Mouse (Mus musculus): ENCODE data around the gene Trim46. TPM values are rescaled to one million over a fixed set of nuclear protein-coding genes. Genes with fewer than 3 reads are reported as not detected.

The Trim46 gene
- total RNA-seq, 2 experiments from 2014 or later: 3.4 to 4.9 TPM

- DNase-seq (ENCODE audit: low spot score in 2 of 2): peak; percentile 79 to 90
Measured at GRCm38 (mm10) chr3:89213803-89214530, 32.1 kb downstream of the Trim46 start.

DNA sequence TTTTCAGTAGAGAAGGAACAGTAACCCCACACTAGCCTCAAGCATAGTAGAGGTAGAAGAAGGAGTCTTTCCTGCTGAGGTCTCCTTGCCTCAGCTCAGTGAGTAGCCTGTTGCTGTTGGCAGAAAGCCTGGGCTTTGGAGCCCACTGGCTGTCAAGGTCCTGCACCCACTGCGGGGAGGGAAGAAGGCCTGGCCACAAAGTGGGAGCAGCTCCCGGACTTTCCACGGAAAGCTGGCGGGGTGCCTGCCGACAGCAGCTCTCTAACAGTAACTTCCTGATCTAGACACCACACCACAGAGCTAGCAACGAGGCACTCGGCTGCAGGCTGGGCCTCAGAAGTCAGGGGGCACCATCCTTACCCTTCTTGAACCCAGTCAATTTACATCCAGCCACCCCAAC, 35.4 kb downstream of the Trim46 start:
- no peak for DNase-seq (ENCODE audit: low spot score in 2 of 2)

- no peak for DNase-seq (ENCODE audit: low spot score in 2 of 2)
Measured at GRCm38 (mm10) chr3:89210162-89210561, 35.9 kb downstream of the Trim46 start.

DNA sequence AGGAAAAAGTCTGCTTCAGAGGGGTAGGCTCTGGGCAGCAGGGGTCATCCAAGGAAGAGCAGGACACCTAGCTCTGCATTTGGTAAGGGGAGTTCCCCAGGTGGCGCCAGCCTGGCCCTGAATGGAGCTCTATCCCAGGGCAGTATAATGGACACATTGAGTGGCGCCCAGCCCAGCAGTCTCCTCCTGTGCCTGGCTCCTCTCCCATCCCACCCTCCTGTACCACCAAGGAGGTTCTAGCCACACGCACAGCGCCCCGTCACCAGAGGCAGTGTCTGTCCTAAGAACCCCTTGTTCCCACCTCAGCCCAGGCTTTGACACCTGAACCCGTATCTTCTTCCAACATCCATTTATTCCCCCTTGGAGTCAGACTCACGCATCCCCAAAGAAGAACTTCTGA, 36.4 kb downstream of the Trim46 start:
- DNase-seq (ENCODE audit: low spot score in 2 of 2): no peak

- DNase-seq (ENCODE audit: low spot score in 2 of 2): no peak
Measured at GRCm38 (mm10) chr3:89208736-89209135, 37.4 kb downstream of the Trim46 start.

DNA sequence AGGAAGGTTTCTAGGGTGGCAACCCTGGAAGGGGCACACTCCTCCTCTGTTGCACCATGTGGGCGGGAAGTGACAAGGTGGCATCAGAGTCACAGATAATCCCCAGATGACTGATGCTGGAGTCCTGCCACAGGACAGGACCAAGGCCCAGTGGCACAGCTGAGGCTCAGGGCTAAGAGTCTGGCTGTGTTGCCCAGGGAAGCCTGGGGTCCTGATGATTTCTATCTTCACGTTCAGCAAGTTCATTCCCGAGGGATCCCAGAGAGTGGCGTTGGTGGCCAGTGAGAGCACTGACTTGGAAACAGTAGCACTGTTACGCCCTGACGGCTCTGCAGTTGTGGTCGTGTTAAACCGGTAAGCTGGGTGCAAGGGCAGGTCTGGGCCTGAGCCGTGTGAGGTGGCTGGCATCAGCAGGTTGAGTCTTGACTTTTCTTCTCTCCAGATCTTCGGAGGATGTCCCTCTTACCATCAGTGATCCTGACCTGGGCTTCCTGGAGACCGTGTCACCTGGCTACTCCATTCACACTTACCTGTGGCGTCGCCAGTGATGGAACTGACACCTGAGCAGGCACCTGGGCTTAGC, 37.9 kb downstream of the Trim46 start:
- no peak for DNase-seq (ENCODE audit: low spot score in 2 of 2)

GRCm38 (mm10) chr3:89206695-89207094, 39.4 kb downstream of the Trim46 start:
- DNase-seq (ENCODE audit: low spot score in 2 of 2): no peak

GRCm38 (mm10) chr3:89206079-89206478, 40.0 kb downstream of the Trim46 start:
- no peak for DNase-seq (ENCODE audit: low spot score in 2 of 2)

DNA sequence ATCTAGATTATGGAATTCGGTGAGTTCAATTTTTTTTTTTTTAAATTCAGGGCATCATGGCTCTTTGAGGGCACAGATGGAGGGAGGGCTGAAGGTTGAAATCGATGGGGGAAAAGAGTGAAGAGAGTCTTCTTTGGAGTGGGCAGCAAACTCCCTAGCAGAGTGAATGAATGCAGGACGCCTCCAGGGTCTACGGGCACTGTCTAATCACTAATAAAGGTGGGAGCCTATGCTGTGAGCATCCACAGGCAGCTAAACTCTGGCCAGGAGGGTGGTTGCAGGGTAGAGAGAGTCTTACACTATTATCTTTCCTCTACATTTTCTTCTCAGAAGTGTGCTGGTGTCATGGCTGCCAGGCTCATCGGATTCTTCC, 43.0 kb downstream of the Trim46 start:
- no peak for DNase-seq (ENCODE audit: low spot score in 2 of 2)

GRCm38 (mm10) chr3:89202253-89203141, 43.6 kb downstream of the Trim46 start, which contains the start of gene Gba:
Gene Gba, plus strand, starts transcription at chr3:89202928.
- peak; percentile 52 to 64 for DNase-seq (ENCODE audit: low spot score in 2 of 2)

DNA sequence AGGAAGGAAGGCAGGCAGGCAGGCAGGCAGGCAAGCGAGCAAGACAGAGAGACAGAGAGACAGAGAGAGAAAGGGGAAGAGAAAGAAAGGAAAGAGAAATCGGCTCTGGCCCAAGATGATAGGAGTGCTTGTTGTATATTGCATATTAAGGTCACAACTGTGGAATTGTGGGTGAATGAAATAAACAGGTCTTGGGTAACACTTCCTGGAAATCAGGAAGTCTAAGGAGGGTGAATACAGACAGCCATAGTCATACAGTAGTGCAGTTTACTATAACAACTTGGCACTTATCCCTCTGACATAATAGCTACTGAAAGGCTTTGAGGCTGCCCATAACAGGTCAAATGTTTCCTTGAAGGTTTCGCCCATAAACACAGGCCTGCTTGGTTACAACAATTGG, 46.3 kb downstream of the Trim46 start:
- no peak for DNase-seq (ENCODE audit: low spot score in 2 of 2)

- DNase-seq (ENCODE audit: low spot score in 2 of 2): peak; percentile 63 to 85
Measured at GRCm38 (mm10) chr3:89195979-89196877, 49.9 kb downstream of the Trim46 start.

DNA sequence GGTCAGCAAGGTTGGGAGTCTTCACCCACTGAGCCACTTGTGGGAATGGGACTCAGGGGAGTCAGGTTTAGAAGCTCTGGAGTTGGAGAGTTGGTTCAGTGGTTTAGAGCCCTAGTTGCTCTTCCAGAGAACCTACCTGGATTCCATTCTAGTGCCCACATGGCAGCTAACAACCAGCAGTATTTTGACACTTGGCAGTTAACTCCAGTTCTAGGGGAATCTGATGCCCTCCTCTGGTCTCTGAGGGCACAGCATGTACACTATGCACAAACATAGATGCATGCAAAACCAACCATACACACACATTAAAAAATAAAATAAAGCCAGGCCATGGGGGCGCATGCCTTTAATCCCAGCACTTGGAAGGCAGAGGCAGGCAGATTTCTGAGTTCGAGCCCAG, 52.3 kb downstream of the Trim46 start:
- DNase-seq (ENCODE audit: low spot score in 2 of 2): no peak

DNA sequence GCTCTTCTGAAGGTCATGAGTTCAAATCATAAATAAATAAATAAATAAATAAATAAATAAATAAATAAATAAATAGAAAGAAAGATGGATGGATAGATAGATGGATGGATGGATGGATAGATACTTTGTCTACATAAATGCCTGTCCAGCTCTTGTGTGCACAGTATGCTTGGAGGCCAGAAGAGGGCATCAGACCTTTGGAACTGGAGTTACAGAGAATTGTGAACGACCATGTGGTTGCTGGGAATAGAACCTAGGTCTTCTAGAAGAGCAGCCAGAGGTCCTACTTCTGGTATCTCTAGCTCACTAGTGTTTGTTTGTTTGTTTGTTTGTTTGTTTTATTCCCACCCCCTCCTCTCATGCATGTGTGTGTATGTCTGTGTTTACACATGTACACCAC, 52.8 kb downstream of the Trim46 start:
- no peak for DNase-seq (ENCODE audit: low spot score in 2 of 2)

- no peak for DNase-seq (ENCODE audit: low spot score in 2 of 2)
Measured at GRCm38 (mm10) chr3:89190436-89190835, 55.7 kb downstream of the Trim46 start.

- DNase-seq (ENCODE audit: low spot score in 2 of 2): no peak
Measured at GRCm38 (mm10) chr3:89188478-89188875, 57.6 kb downstream of the Trim46 start.

GRCm38 (mm10) chr3:89187690-89188477, 58.2 kb downstream of the Trim46 start:
- DNase-seq (ENCODE audit: low spot score in 2 of 2): no peak

DNA sequence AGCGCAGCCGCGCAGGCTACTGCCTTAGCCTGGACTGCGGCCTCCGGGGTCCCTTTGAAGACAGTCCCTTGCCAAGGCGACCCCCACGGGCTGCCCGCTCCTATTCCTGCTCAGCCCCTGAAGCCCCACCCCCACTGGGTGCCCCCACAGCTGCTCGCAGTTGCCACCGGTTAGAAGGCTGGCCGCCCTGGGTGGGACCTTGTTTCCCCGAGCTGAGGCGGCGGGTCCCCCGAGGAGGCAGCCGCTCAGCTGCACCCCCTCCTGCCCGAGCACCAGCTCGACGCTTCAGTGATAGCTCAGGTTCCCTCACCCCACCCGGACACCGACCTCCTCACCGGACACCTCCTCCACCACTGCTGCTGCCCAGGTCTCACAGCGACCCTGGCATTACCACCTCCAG, 58.9 kb downstream of the Trim46 start:
- no peak for DNase-seq (ENCODE audit: low spot score in 2 of 2)

Data from adrenal gland, postnatal 4 days (tissue).